Mouse (Mus musculus): Measurements from ENCODE around the gene Hic1. TPM values are rescaled to one million over a fixed set of nuclear protein-coding genes. Genes with fewer than 3 reads are reported as not detected.

Hic1 gene
- polyA plus RNA-seq, 1 experiment: 3.8 TPM

DNA sequence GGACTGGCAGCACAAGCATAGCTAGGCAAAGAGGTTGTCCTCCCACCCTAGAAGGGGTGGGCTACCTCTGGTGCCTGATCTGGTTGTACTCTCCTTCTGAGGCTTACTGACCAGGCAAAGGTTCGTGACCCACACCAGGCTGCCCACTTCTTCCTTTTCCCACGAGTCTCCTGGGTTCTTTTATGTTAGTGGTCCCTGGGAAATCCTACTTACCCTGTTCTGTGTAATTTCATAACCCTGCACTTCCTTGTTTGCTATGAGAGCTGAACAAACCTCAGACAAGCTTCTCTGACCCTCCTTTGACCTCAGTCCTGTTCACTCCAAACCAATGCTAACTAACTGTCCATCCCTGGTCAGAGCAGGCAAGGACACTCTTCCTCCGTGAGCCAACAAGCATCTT lies 28.3 kb downstream of the Hic1 start:
- TF ChIP-seq POLR2A (IDR thresholded peaks at IDR 0.05; ENCODE audit: extremely low read depth, insufficient read depth, low read length) (no peak), CTCF (IDR thresholded peaks at IDR 0.05; ENCODE audit: extremely low read depth, insufficient read depth, low read length) (no peak)
- H3K4me3 ChIP-seq (ENCODE audit: insufficient read depth, low read length): no peak overlapping the region
- H3K4me1 ChIP-seq (ENCODE audit: control insufficient read depth, insufficient read depth, low read length): no peaks in the 10 kb centered on the region
- no peak overlapping the region for H3K27ac ChIP-seq (ENCODE audit: insufficient read depth, low read length)

DNA sequence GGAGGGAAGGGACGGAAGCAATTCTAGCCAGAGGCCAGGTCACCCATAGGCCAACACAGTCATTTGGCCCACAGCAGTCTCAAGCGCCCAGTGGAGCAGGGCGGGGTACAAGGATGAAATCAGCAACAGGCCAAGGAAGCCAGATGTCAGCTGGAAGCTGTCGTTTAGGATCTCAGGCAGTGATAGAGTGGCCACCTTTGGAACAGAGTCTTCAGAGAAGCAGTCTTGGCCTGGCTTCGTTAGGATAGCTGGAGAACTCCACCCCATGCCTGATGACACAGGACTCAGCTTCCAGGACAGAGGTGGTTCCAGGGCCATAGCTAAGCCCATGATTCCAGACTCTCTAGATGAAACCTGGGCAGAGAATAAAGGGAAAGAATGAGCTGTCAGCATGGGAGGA lies 28.9 kb downstream of the Hic1 start:
- Histone ChIP-seq H3K4me1 (ENCODE audit: control insufficient read depth, insufficient read depth, low read length) (no peaks in the 10 kb centered on the region), H3K27ac (ENCODE audit: insufficient read depth, low read length) (no peak overlapping the region), H3K4me3 (ENCODE audit: insufficient read depth, low read length) (no peak overlapping the region)
- no peak for TF ChIP-seq CTCF (IDR thresholded peaks at IDR 0.05; ENCODE audit: extremely low read depth, insufficient read depth, low read length)

DNA sequence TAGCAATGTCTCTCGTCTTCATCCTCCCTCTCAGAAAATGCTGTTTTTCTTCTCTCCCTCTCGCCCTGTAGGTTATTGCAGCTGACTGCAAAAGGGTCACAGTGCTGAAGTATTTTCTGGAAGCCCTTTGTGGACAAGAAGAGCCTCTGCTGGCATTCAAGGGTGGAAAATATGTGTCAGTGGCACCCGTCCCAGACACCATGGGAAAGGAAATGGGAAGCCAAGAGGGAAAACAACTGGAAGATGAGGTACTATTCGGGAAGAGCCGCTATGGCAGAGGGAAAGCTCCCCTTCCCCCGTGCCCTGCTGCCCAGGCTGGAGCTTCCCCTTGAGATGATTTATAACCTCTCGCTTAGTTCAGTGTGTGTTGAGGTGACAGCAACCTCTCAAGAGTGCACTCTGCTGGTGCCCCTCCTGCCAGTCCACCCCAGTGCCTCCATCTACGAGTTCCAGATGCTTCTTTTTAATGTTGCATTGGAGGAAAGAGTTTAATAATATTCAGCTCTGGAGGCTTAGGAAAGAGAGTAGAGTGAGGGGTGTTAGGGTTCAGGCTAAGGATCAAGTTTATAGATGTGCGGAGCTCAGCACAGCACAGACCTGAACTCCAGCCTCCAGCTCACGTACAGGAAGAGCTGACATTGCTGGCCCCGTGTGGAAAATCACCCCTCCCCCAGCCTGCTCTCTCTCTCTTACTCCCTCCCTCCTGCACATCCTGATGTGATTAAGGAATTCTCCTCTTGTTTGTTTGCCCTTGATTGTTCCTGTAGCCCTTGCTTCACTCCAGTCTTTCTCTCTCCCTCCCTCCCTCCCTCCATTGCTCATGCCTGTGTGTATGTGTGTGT lies 30.0 kb downstream of the Hic1 start:
- no peak overlapping the region for H3K27ac ChIP-seq (ENCODE audit: insufficient read depth, low read length)
- H3K4me1 ChIP-seq (ENCODE audit: control insufficient read depth, insufficient read depth, low read length): no peaks in the 10 kb centered on the region; the same call in 1 of the 2 replicates
- TF ChIP-seq CTCF (IDR thresholded peaks at IDR 0.05; ENCODE audit: extremely low read depth, insufficient read depth, low read length): no peak
- TF ChIP-seq POLR2A (IDR thresholded peaks at IDR 0.05; ENCODE audit: extremely low read depth, insufficient read depth, low read length): no peak
- no peak overlapping the region for H3K4me3 ChIP-seq (ENCODE audit: insufficient read depth, low read length)

DNA sequence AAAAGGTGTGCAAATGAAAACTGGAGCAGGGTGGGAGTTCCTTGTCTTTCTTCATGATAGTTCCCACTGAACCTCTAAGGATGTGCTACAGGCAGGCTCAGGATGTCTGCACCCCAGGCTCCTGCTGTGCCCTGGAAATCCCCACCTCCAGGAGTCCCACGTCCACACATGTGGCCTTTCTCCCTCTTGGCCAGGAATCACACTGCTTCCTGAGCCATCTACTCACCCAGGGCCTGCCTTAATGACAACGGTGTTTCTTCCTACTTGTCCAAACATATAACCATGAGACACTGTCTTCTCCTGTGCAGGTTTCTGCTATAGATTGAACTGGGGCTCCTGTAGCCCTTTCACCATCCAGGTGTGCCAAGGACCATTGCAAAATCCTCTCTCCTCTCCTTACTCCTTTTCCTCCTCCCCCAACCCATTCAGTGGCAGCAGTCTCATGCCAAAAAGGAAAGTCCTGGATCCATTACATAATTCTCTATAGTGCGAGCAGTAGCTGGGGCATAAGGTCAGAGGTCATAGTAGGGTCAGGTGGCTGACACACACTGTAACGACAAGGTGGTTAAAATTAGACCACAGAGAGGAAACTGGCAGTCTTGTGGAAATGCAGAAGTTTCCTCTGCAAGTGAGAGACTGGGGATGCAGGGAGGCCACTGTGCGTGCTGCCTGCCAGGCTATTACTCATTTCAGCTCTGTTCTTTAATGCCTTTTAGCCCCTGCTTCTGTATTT lies 32.5 kb downstream of the Hic1 start:
- Histone ChIP-seq H3K4me3 (ENCODE audit: insufficient read depth, low read length) (no peak overlapping the region), H3K4me1 (ENCODE audit: control insufficient read depth, insufficient read depth, low read length) (no peaks in the 10 kb centered on the region; the same call in 1 of the 2 replicates), H3K27ac (ENCODE audit: insufficient read depth, low read length) (no peak overlapping the region)
- no peak for TF ChIP-seq CTCF (IDR thresholded peaks at IDR 0.05; ENCODE audit: extremely low read depth, insufficient read depth, low read length)
- no peak for TF ChIP-seq POLR2A (IDR thresholded peaks at IDR 0.05; ENCODE audit: extremely low read depth, insufficient read depth, low read length)

DNA sequence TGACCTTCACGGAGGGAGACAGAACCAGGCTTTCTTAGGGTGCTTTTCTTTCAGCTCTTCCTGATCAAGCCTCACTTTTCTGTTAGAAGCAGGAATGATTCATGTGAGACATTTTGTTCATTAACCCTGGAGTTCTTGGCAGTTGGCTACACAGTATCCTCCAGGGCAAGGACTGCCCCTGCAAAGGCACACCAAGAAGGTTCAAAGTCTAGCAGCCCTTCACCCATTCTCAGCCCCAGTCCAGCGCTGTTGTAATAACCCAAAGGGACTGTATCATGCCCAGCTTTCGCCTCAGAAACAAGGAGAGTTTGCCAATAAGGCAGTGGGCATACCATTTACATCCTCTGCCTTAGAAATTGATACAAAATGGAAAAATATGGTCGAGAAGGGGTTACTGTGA lies 34.0 kb downstream of the Hic1 start:
- TF ChIP-seq POLR2A (IDR thresholded peaks at IDR 0.05; ENCODE audit: extremely low read depth, insufficient read depth, low read length): no peak
- no peak for TF ChIP-seq CTCF (IDR thresholded peaks at IDR 0.05; ENCODE audit: extremely low read depth, insufficient read depth, low read length)
- Histone ChIP-seq H3K4me1 (ENCODE audit: control insufficient read depth, insufficient read depth, low read length) (no peaks in the 10 kb centered on the region; the same call in 1 of the 2 replicates), H3K4me3 (ENCODE audit: insufficient read depth, low read length) (no peak overlapping the region), H3K27ac (ENCODE audit: insufficient read depth, low read length) (no peak overlapping the region)

DNA sequence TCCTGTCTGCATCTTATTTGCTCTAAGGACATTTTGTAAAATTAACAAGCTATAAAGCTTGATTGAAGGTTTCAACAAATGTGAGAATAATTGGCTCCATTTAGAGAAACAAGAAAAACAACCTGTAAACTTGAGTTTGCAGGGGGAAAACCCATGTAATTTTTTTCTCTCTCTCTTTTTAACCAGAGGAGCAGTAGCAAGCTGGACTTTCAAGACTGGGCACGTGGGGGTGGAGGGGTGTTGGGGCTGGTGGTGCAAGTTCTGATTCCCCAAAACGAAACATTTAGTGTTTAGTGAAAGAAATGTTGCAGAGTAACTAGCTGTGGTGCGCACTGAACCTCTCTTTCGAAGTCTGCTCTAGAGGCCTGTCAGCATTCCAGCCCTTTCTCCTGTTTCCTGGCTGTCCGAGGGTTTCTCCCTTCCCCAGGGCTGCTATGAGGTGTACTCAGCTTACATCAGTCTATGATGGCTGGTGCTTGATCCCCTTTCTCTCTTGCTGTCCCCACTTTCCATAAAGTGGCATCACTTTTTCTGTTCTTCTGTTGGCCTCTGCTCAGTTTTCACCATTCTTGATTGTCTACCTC lies 34.7 kb downstream of the Hic1 start:
- H3K27ac ChIP-seq (ENCODE audit: insufficient read depth, low read length): no peak overlapping the region
- H3K4me1 ChIP-seq (ENCODE audit: control insufficient read depth, insufficient read depth, low read length): no peaks in the 10 kb centered on the region; the same call in 1 of the 2 replicates
- TF ChIP-seq POLR2A (IDR thresholded peaks at IDR 0.05; ENCODE audit: extremely low read depth, insufficient read depth, low read length): no peak
- TF ChIP-seq CTCF (IDR thresholded peaks at IDR 0.05; ENCODE audit: extremely low read depth, insufficient read depth, low read length): no peak
- no peak overlapping the region for H3K4me3 ChIP-seq (ENCODE audit: insufficient read depth, low read length)

DNA sequence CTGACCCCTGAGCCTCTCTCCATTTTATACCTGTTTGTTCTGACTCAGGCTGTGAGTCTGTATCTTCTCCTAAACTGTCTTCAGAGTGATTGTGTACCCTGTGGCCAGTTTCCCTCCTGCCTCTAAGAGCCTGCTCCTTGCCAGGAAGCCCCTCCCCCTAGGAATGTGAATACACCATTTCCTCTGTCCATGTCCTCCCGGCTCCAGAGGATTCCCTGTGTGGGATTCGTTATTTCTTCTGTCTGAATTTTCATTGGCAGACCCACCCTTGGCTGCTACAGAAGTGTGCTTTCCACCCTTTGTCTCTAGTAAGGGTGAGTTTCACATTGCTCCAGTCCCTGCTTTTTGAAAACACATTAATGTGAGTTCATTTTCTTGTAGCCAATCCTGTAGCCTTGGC lies 35.4 kb downstream of the Hic1 start:
- no peak overlapping the region for H3K4me3 ChIP-seq (ENCODE audit: insufficient read depth, low read length)
- TF ChIP-seq POLR2A (IDR thresholded peaks at IDR 0.05; ENCODE audit: extremely low read depth, insufficient read depth, low read length) (no peak), CTCF (IDR thresholded peaks at IDR 0.05; ENCODE audit: extremely low read depth, insufficient read depth, low read length) (no peak)
- H3K4me1 ChIP-seq (ENCODE audit: control insufficient read depth, insufficient read depth, low read length): no peaks in the 10 kb centered on the region; the same call in 1 of the 2 replicates
- no peak overlapping the region for H3K27ac ChIP-seq (ENCODE audit: insufficient read depth, low read length)

DNA sequence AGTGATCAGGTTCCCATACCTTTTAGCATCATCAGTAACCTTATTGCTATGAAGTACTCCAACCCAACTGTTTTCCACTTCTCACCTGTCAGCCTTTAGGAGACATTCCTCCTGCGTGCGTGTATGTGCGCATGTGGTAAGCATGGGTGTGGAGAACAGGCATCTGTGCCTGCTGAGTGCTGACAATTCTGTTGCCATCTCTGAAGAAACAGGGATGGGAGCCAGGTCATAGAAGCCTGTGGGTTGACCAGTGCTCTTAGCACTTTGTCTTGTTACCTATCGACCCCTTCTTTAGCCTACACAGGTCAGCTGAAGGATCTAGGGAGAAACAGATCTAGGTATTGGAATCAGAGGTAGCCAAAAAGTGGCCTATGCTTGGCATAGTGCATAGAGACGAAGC lies 35.9 kb downstream of the Hic1 start:
- Histone ChIP-seq H3K4me3 (ENCODE audit: insufficient read depth, low read length) (no peak overlapping the region), H3K27ac (ENCODE audit: insufficient read depth, low read length) (no peak overlapping the region), H3K4me1 (ENCODE audit: control insufficient read depth, insufficient read depth, low read length) (no peaks in the 10 kb centered on the region; the same call in 1 of the 2 replicates)
- TF ChIP-seq POLR2A (IDR thresholded peaks at IDR 0.05; ENCODE audit: extremely low read depth, insufficient read depth, low read length): no peak

DNA sequence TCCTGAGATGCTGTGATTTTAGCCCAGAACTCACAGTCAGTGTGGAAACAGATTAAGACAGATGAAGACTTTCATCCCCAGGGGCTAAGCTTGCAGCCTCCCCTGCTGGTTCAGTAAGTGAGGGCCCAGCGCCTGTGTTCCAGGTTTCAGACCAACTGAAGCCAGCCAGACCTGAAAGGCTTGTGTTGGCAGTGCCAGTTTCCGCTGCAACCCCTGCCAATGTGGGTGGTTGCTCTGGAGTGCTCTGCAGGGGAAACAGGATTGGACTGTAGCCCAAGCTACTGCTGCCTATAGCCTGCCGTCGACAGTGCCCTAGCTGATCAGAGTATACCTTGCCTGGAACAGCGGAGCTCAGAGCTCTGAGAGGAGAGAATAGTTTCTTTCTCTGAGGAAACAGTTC lies 37.0 kb downstream of the Hic1 start:
- Histone ChIP-seq H3K4me1 (ENCODE audit: control insufficient read depth, insufficient read depth, low read length) (no peaks in the 10 kb centered on the region; the same call in 1 of the 2 replicates), H3K4me3 (ENCODE audit: insufficient read depth, low read length) (no peak overlapping the region), H3K27ac (ENCODE audit: insufficient read depth, low read length) (no peak overlapping the region)
- TF ChIP-seq CTCF (IDR thresholded peaks at IDR 0.05; ENCODE audit: extremely low read depth, insufficient read depth, low read length) (peak; percentile 56), POLR2A (IDR thresholded peaks at IDR 0.05; ENCODE audit: extremely low read depth, insufficient read depth, low read length) (no peak)
